Mouse (Mus musculus): Measurements from ENCODE around the gene Ripply3.

DNA sequence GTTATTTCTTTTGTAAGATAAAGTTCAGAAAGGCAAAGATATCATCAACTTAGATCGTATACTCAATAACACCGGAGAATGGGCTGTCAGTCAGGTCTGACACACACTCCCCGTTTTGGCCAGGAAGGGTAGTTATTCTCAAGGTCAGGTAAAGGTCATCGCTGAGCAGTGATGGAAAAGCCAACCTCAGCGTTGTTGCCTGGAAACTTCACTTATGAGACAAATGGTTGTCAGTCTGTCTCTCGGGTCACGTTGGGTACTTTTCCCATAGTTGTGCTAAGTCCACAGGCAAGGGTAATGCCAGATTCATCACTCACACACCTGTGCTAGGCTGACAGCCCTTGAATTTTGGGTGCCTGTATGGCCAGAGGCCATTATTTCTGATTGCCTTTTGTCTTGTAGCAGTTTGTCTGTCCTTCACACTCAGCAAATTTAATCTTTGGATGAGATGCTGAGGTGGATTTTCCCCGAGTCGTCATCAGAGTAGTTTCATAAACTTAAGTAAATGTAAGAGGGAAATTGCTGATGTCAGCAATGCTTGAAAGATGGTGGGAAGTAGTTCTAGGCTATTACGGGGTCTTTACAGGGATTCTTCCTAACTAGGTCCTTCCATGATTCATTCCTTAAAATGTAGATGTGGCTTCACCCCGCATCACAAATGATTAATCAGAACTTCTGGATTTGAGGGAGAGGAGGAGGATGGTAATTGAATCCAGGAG is 28.7 kb downstream of the Ripply3 start:
- TF ChIP-seq POLR2A (IDR thresholded peaks at IDR 0.05; ENCODE audit: extremely low read depth, insufficient read depth, low read length) (no peak), CTCF (IDR thresholded peaks at IDR 0.05; ENCODE audit: extremely low read depth, insufficient read depth, low read length) (no peak)
